Mouse (Mus musculus) cortical plate, adult 2 months (tissue): ENCODE measurements around the gene Ttll1.

ENCODE experiments used
- CTCF ChIP-seq: fragments of 200-500 bp; IDR thresholded peaks from 2 replicates; pipeline ENCODE4 v1.5.1; 2011; ENCODE audit warnings: mild to moderate bottlenecking, control low read depth, low read length; ENCODE audit not compliant: insufficient read depth; ENCODE audit errors: extremely low read depth
- POLR2A ChIP-seq: fragments of 200-500 bp; IDR thresholded peaks from 2 replicates; pipeline ENCODE4 v1.6.1; 2011; ENCODE audit warnings: mild to moderate bottlenecking, low read length, control low read depth; ENCODE audit not compliant: insufficient read depth; ENCODE audit errors: extremely low read depth

DNA sequence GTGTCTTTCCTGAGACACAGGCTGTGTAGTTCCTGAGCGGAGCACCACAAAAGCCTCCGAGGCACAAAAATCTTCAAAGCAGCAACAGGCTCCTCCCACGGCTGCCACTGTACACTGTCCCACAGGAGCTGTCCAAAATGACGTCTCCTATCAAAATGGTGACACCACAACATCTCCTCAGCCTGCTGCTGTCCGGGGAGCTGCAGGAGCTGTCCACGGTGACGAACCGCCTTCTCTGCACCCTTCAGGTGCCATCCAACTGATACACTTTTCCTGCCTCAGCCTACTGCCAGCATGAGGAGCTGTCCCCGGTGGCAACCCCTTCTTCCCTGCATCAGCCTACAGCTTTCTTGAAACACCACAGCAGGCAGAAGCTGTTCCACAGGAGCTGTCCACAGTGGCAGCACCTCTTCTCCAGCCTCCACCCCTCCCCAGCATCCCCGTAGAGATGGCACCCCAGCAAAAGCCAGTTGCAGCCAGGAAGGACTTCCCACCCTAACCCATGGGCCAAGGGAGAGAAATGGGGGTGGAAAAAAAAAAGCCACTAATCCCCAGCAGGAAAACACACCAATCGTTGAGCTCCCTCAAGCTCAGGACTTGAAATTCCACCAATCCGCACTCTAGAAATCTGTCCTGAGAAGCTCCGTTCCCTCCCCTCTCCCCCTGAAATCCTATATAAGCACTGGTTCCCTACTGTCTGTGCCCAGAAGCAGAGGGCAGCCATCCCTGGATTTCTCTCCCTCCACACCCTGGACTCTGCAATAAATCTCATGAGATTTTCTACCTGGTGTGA is 2.0 kb upstream of the Ttll1 start:
- TF ChIP-seq POLR2A: no peak
- no peak for TF ChIP-seq CTCF
